Mouse (Mus musculus) stomach, postnatal 0 days (tissue): Measurements from ENCODE around the gene Tef.

Source experiments
- CTCF ChIP-seq: IDR thresholded peaks from 2 replicates; pipeline ENCODE4 v1.5.1; 2016; ENCODE audit warnings: antibody characterized with exemption, low read depth, mild to moderate bottlenecking, moderate library complexity
- EP300 ChIP-seq: optimal IDR thresholded peaks from 2 replicates; pipeline ENCODE3; 2016; ENCODE audit warnings: antibody characterized with exemption

- TF ChIP-seq CTCF (no peak), EP300 (no peak)
Observed at GRCm38 (mm10) chr15:81766439-81766838, 35.8 kb upstream of the Tef start.
